ENCODE assay signal across 19 mouse cellular contexts in genomic region chr4:132954530-132955394, GRCm38 (mm10). TPM values are rescaled to one million over a fixed set of nuclear protein-coding genes. Genes with fewer than 3 reads are reported as not detected.
A peak's percentile ranks its signal among the peaks of the same experiment; 100 is the strongest.
DNase-seq lines count a peak whose midpoint lies in the region; ATAC-seq lines count a peak whose summit lies in the region.
"Had no signal": no experiment of that assay in that cellular context is flagged by ENCODE, and none has a peak within 500 bp of the region (broad histone marks: within the 10 kb centered on the region; RNA-seq: fewer than 3 reads in every experiment).

No protein-coding gene starts in this region.

- H3K27ac ChIP-seq in hindbrain, embryonic 10.5 days: peak overlapping the region; percentile 74
- H3K27ac ChIP-seq in hindbrain, embryonic 11.5 days (ENCODE audit: low read depth, low read length): no peak overlapping the region
- H3K27ac ChIP-seq in limb, embryonic 12.5 days: peak overlapping the region; percentile 51; the same call in 1 of the 2 replicates
- H3K27ac ChIP-seq: hindbrain, embryonic 15.5 days; liver, embryonic 13.5 days; neural tube, embryonic 13.5 days; stomach, postnatal 0 days had no signal

- H3K9ac ChIP-seq in hindbrain, embryonic 11.5 days (ENCODE audit: low read depth, low read length): no peak overlapping the region
- H3K9ac ChIP-seq in limb, embryonic 12.5 days (replicated peaks): no peak overlapping the region
- H3K9ac ChIP-seq: hindbrain, embryonic 15.5 days; liver, embryonic 13.5 days; neural tube, embryonic 13.5 days had no signal

- intact Hi-C loops in left cerebral cortex, postnatal 4 days (cut with DNase I): no loop called here

- H3K27me3 ChIP-seq in hindbrain, embryonic 10.5 days (ENCODE audit: insufficient read depth, poor library complexity, severe bottlenecking): peaks cover under 1% of the 10 kb centered on the region; the same call in 1 of the 2 replicates
- H3K27me3 ChIP-seq in hindbrain, embryonic 11.5 days (ENCODE audit: control insufficient read depth, insufficient read depth, low read length): no peaks in the 10 kb centered on the region
- H3K27me3 ChIP-seq in limb, embryonic 12.5 days: no peaks in the 10 kb centered on the region
- H3K27me3 ChIP-seq: liver, embryonic 13.5 days; neural tube, embryonic 13.5 days had no signal

- no peak overlapping the region for H3K4me2 ChIP-seq in hindbrain, embryonic 11.5 days (replicated peaks; ENCODE audit: low read depth, low read length)
- no peak overlapping the region for H3K4me2 ChIP-seq in limb, embryonic 12.5 days
- H3K4me2 ChIP-seq: hindbrain, embryonic 15.5 days; liver, embryonic 13.5 days; neural tube, embryonic 13.5 days had no signal

- H3K9me3 ChIP-seq in hindbrain, embryonic 10.5 days: no peaks in the 10 kb centered on the region
- H3K9me3 ChIP-seq in hindbrain, embryonic 11.5 days (ENCODE audit: control insufficient read depth, low read length): no peaks in the 10 kb centered on the region
- no peaks in the 10 kb centered on the region for H3K9me3 ChIP-seq in limb, embryonic 12.5 days
- H3K9me3 ChIP-seq: hindbrain, embryonic 15.5 days; liver, embryonic 13.5 days; neural tube, embryonic 13.5 days had no signal

- H3K36me3 ChIP-seq in hindbrain, embryonic 10.5 days: no peaks in the 10 kb centered on the region
- H3K36me3 ChIP-seq in hindbrain, embryonic 11.5 days (ENCODE audit: control insufficient read depth, insufficient read depth, low read length): no peaks in the 10 kb centered on the region
- H3K36me3 ChIP-seq in limb, embryonic 12.5 days: no peaks in the 10 kb centered on the region
- H3K36me3 ChIP-seq: hindbrain, embryonic 15.5 days; liver, embryonic 13.5 days; neural tube, embryonic 13.5 days had no signal

- no peak overlapping the region for H3K4me3 ChIP-seq in hindbrain, embryonic 10.5 days
- no peak overlapping the region for H3K4me3 ChIP-seq in hindbrain, embryonic 11.5 days (ENCODE audit: low read depth, low read length)
- H3K4me3 ChIP-seq in limb, embryonic 12.5 days (replicated peaks): no peak overlapping the region
- H3K4me3 ChIP-seq: hindbrain, embryonic 15.5 days; liver, embryonic 13.5 days; neural tube, embryonic 13.5 days had no signal

- ATAC-seq in hindbrain, embryonic 11.5 days (ENCODE audit: low FRiP score): no peak
- ATAC-seq in limb, embryonic 12.5 days (ENCODE audit: insufficient number of reproducible peaks, insufficient read depth, low FRiP score, low TSS enrichment, low read depth): no peak

- WGBS in hindbrain, embryonic 10.5 days: 71% methylated on average over 7 of the region's 7 CpGs
- 67% methylated on average over 7 of the region's 7 CpGs for WGBS in hindbrain, embryonic 11.5 days
- WGBS in limb, embryonic 12.5 days: 55% methylated on average over 7 of the region's 7 CpGs

- DNase-seq in cerebellum, adult 11-12 months: peak; percentile 58
- DNase-seq in cerebellum, adult 11 months: no peak
- no peak for DNase-seq in hindbrain, embryonic 10.5 days (ENCODE audit: low spot score)
- DNase-seq in hindbrain, embryonic 11.5 days (ENCODE audit: low spot score): no peak
- DNase-seq in cerebellum, adult 8-10 months: peak; percentile 51
- no peak for DNase-seq in left cerebral cortex, postnatal 4 days
- DNase-seq in spleen, postnatal 10 days (ENCODE audit: low spot score in 2 of 2): no peak
- DNase-seq: kidney, adult 8-10 months; kidney, postnatal 4 days; liver, embryonic 13.5 days; lung, postnatal 14 days; midbrain, embryonic 14.5 days; right cerebral cortex, adult 18-20 months; spleen, adult 18-20 months; thymus, postnatal 36 days had no signal

- H3K4me1 ChIP-seq in hindbrain, embryonic 10.5 days (replicated peaks): peaks cover 47% of the 10 kb centered on the region
- peaks cover 10% of the 10 kb centered on the region for H3K4me1 ChIP-seq in hindbrain, embryonic 11.5 days (replicated peaks; ENCODE audit: control insufficient read depth, insufficient read depth, low read length)
- peaks cover 60% of the 10 kb centered on the region for H3K4me1 ChIP-seq in limb, embryonic 12.5 days (replicated peaks)

RNA-seq across cellular contexts. Expression of gene Fgr, which starts 19.1 kb away (rescaled TPM):
- 0.14 TPM in 1 of 2 replicates, not detected in the other for polyA plus RNA-seq in hindbrain, embryonic 10.5 days (2016; fragmentation: Nextera tagmentation; extraction: Ambion mirVana)
- polyA plus RNA-seq in hindbrain, embryonic 11.5 days (2014; fragmentation: Nextera tagmentation; extraction: Ambion mirVana): 0.08 and 0.34 TPM in 2 replicates
- polyA plus RNA-seq in limb, embryonic 12.5 days (2016; fragmentation: Nextera tagmentation; extraction: Ambion mirVana): 0.26 and 0.36 TPM in 2 replicates
- total RNA-seq in left cerebral cortex, postnatal 4 days (2021): under 1 TPM; 0.42 to 0.44 TPM
- polyA plus RNA-seq: neural tube, embryonic 13.5 days had no signal

RNA-seq across cellular contexts. Expression of gene Fam76a, which starts 32.4 kb away (rescaled TPM):
- polyA plus RNA-seq in hindbrain, embryonic 10.5 days (2016; fragmentation: Nextera tagmentation; extraction: Ambion mirVana): 32.9 and 33.2 TPM in 2 replicates
- polyA plus RNA-seq in hindbrain, embryonic 11.5 days (2014; fragmentation: Nextera tagmentation; extraction: Ambion mirVana): 29.7 and 31.9 TPM in 2 replicates
- 25.8 and 31.7 TPM in 2 replicates for polyA plus RNA-seq in limb, embryonic 12.5 days (2016; fragmentation: Nextera tagmentation; extraction: Ambion mirVana)
- 10 to 100 TPM; 24.3 to 25.4 TPM for total RNA-seq in left cerebral cortex, postnatal 4 days (2021)

RNA-seq across cellular contexts. Expression of gene Ahdc1, which starts 56.3 kb away (rescaled TPM):
- polyA plus RNA-seq in hindbrain, embryonic 10.5 days (2016; fragmentation: Nextera tagmentation; extraction: Ambion mirVana): 9.0 and 9.7 TPM in 2 replicates
- 6.8 and 9.0 TPM in 2 replicates for polyA plus RNA-seq in hindbrain, embryonic 11.5 days (2014; fragmentation: Nextera tagmentation; extraction: Ambion mirVana)
- 13.2 and 14.5 TPM in 2 replicates for polyA plus RNA-seq in limb, embryonic 12.5 days (2016; fragmentation: Nextera tagmentation; extraction: Ambion mirVana)
- 100 to 1,000 TPM in 1 of 2 experiments, 10 to 100 TPM in 1; 94.1 to 102 TPM for total RNA-seq in left cerebral cortex, postnatal 4 days (2021)

Comparison
In these comparisons a context has a peak if more than half of its experiments do, and no peak if none do; other contexts are left out.
1. DNase-seq: peak in cerebellum, adult 11-12 months (single experiment) and cerebellum, adult 8-10 months (single experiment); none in cerebellum, adult 11 months (single experiment), hindbrain, embryonic 10.5 days (single experiment), hindbrain, embryonic 11.5 days (single experiment), left cerebral cortex, postnatal 4 days (single experiment) and spleen, postnatal 10 days (0 of 2).